Mouse (Mus musculus) heart, embryonic 14.5 days (tissue): ENCODE results near the gene Rab33b. TPM values are rescaled to one million over a fixed set of nuclear protein-coding genes. Genes with fewer than 3 reads are reported as not detected.

Source experiments
- ATAC-seq: fragments of 200-750 bp; cut with Nextera tagmentation; 2 replicates; pipeline ENCODE4 v1.8.0; 2017; ENCODE audit warnings: low read depth, moderate TSS enrichment; ENCODE audit not compliant: insufficient number of reproducible peaks, insufficient read depth, low FRiP score
- H3K27ac ChIP-seq, 2 experiments: fragments of 200-500 bp in 1 of 2; fragments of 300-500 bp in 1 of 2; sonication (generic) in 1 of 2; replicated peaks in 1 of 2; 2 replicates each; pipeline ENCODE4 v1.5.1; 2012 to 2014; ENCODE audit warnings: low read depth in 2 of 2, low read length in 2 of 2, control low read depth in 1 of 2, mild to moderate bottlenecking in 1 of 2, mixed read lengths in 1 of 2; ENCODE audit not compliant: control insufficient read depth in 1 of 2, insufficient read depth in 1 of 2
- H3K27me3 ChIP-seq: fragments of 300-500 bp; sonication (generic); 2 replicates; pipeline ENCODE4 v1.6.1; 2014; ENCODE audit warnings: mild to moderate bottlenecking, low read length, control low read depth; ENCODE audit not compliant: control insufficient read depth, insufficient read depth
- H3K36me3 ChIP-seq: fragments of 300-500 bp; sonication (generic); 2 replicates; pipeline ENCODE4 v1.6.1; 2014; ENCODE audit warnings: mild to moderate bottlenecking, control low read depth, low read length, mixed read lengths; ENCODE audit not compliant: control insufficient read depth, insufficient read depth
- H3K4me1 ChIP-seq, 2 experiments: fragments of 200-500 bp in 1 of 2; fragments of 300-500 bp in 1 of 2; sonication (generic) in 1 of 2; 2 replicates each; pipeline ENCODE4 v1.6.1; 2012 to 2014; ENCODE audit warnings: low read length in 2 of 2, control low read depth in 1 of 2, mixed read lengths in 1 of 2; ENCODE audit not compliant: control insufficient read depth in 2 of 2, insufficient read depth in 2 of 2
- H3K4me2 ChIP-seq: fragments of 300-500 bp; sonication (generic); 2 replicates; pipeline ENCODE4 v1.6.1; 2014; ENCODE audit warnings: mild to moderate bottlenecking, low read length
- H3K4me3 ChIP-seq, 2 experiments: fragments of 200-500 bp in 1 of 2; fragments of 300-500 bp in 1 of 2; sonication (generic) in 1 of 2; 2 replicates each; pipeline ENCODE4 v1.5.1; 2012 to 2014; ENCODE audit warnings: low read length in 2 of 2, mild to moderate bottlenecking in 2 of 2, control low read depth in 1 of 2, low read depth in 1 of 2, moderate library complexity in 1 of 2; ENCODE audit not compliant: control insufficient read depth in 1 of 2, insufficient read depth in 1 of 2
- H3K9ac ChIP-seq: fragments of 300-500 bp; sonication (generic); 2 replicates; pipeline ENCODE4 v1.6.1; 2014; ENCODE audit warnings: mild to moderate bottlenecking, low read length
- H3K9me3 ChIP-seq: fragments of 300-500 bp; sonication (generic); 2 replicates; pipeline ENCODE4 v1.6.1; 2016; ENCODE audit warnings: low read length, control low read depth; ENCODE audit not compliant: control insufficient read depth
- WGBS: fragments of 180-500 bp; shearing (Covaris S2); extraction: QIAGEN DNeasy Blood & Tissue Kit; methylation state at CpG from one replicate; pipeline ENCODE4 v1.1.7; 2014; 5-methylcytosine and 5-hydroxymethylcytosine counted together
- polyA plus RNA-seq: library from polyadenylated mRNA; unstranded; fragments of >200 nt; fragmentation: Nextera tagmentation; extraction: Ambion mirVana; gene quantifications from 2 replicates; pipeline ENCODE4 v1.2.1, GENCODE M21; 2014

Rab33b gene
- polyA plus RNA-seq, 1 experiment from 2014 or later: 14.1 TPM

- Histone ChIP-seq H3K4me1 (no peaks in the 10 kb centered on the region), H3K4me2 (no peak overlapping the region), H3K27me3 (no peaks in the 10 kb centered on the region), H3K9ac (no peak overlapping the region), H3K9me3 (no peaks in the 10 kb centered on the region), H3K27ac (no peak overlapping the region), H3K36me3 (peaks cover 10% of the 10 kb centered on the region), H3K4me3 (no peak overlapping the region)
- WGBS: 91% methylated on average over 5 of the region's 5 CpGs
- ATAC-seq: no peak
Observed at GRCm38 (mm10) chr3:51511983-51512382, 28.3 kb downstream of the Rab33b start.

GRCm38 (mm10) chr3:51517467-51517866 is 33.7 kb downstream of the Rab33b start:
- Histone ChIP-seq H3K9ac (no peak overlapping the region), H3K4me2 (no peak overlapping the region), H3K36me3 (peaks cover 54% of the 10 kb centered on the region), H3K9me3 (no peaks in the 10 kb centered on the region), H3K4me3 (no peak overlapping the region), H3K27ac (no peak overlapping the region), H3K4me1 (peaks cover 0 to 4% of the 10 kb centered on the region in 2 experiments; a peak in 1 of 4 replicates), H3K27me3 (no peaks in the 10 kb centered on the region)
- WGBS: 84% methylated on average over 4 of the region's 4 CpGs
- ATAC-seq: no peak

DNA sequence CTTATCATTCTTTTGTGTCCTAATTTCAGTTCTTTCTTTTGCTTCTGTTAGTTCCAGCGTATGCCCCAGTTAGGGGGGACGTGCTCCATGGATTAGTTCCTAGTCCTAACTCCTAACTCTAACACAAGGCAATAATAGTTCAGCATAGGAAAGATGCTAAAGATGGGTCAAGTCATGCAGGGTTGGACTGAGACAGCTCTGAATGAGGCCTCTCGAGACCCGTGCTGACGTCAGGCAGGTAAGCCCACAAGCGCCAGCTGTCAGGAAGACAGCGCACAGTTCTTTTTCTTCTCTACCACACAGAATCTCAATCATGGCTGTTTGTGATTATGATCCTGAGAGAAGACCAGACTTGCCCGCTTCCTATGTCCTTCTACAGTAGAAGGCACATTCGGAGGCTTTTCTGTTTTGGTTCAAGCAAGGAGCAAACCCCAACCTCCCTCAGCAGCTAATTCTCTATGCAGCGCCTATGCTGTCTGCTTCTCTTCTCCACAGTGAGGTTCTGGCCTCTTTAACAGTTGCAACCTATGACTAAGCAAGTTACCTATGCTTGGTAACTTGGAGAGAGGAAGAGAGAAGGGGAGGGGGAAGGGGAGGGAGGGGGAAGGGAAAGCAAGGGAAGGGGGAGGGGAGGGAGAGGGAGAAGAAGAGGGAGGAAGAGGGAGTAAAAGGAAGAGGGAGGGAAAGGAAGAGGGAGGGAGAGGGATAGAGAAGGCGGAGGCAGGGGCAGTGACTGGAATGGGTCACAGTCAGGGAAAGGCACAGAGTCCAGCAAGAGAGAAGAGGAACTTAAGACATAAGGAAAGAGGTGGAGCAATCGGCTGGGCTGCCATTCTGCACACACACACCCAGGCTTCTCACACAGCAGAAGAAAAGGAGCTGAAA is 34.4 kb downstream of the Rab33b start:
- 78% methylated on average over 12 of the region's 12 CpGs for WGBS
- no peaks in the 10 kb centered on the region for H3K27me3 ChIP-seq

DNA sequence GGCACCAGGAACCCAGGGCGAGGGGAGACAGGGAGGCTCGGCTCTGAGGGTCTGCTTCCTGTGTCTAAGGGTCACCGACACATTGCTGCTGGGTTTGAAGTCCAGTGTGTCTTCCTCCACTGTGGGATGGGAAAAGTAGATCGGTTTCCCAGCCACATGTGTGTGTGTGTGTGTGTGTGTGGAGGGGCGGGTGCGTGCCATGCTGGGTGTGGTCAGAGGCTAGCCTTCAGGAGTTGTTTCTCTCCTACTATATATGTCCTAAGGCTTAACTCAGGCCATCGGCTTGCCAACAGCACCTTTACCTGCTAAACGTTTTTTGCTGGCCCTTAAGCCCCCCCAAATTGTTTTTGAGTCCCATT is 35.0 kb downstream of the Rab33b start:
- 61% methylated on average over 8 of the region's 8 CpGs for WGBS
- Histone ChIP-seq H3K36me3 (peaks cover 66% of the 10 kb centered on the region), H3K4me3 (no peak overlapping the region), H3K4me1 (peaks cover 0 to 4% of the 10 kb centered on the region in 2 experiments; a peak in 1 of 4 replicates), H3K9me3 (no peaks in the 10 kb centered on the region), H3K9ac (no peak overlapping the region), H3K4me2 (no peak overlapping the region), H3K27me3 (no peaks in the 10 kb centered on the region), H3K27ac (no peak overlapping the region)
- no peak for ATAC-seq

More for the DNA sequence above, 34.4 kb downstream of the Rab33b start:
- H3K4me1 ChIP-seq: peaks cover 0 to 4% of the 10 kb centered on the region in 2 experiments; a peak in 1 of 4 replicates
- H3K36me3 ChIP-seq: peaks cover 60% of the 10 kb centered on the region
- no peak overlapping the region for H3K27ac ChIP-seq
- no peak for ATAC-seq
- no peak overlapping the region for H3K4me3 ChIP-seq
- no peaks in the 10 kb centered on the region for H3K9me3 ChIP-seq
- H3K9ac ChIP-seq: no peak overlapping the region
- no peak overlapping the region for H3K4me2 ChIP-seq

- H3K36me3 ChIP-seq: peaks cover 85% of the 10 kb centered on the region
- peaks cover 0 to 4% of the 10 kb centered on the region in 2 experiments; a peak in 1 of 4 replicates for H3K4me1 ChIP-seq
- WGBS: 94% methylated on average over 14 of the region's 14 CpGs
- H3K4me3 ChIP-seq: no peak overlapping the region
- no peaks in the 10 kb centered on the region for H3K9me3 ChIP-seq
- H3K9ac ChIP-seq: no peak overlapping the region
- no peak for ATAC-seq
- no peak overlapping the region for H3K27ac ChIP-seq
- no peaks in the 10 kb centered on the region for H3K27me3 ChIP-seq
- no peak overlapping the region for H3K4me2 ChIP-seq
Observed at GRCm38 (mm10) chr3:51521262-51521661, 37.5 kb downstream of the Rab33b start.

DNA sequence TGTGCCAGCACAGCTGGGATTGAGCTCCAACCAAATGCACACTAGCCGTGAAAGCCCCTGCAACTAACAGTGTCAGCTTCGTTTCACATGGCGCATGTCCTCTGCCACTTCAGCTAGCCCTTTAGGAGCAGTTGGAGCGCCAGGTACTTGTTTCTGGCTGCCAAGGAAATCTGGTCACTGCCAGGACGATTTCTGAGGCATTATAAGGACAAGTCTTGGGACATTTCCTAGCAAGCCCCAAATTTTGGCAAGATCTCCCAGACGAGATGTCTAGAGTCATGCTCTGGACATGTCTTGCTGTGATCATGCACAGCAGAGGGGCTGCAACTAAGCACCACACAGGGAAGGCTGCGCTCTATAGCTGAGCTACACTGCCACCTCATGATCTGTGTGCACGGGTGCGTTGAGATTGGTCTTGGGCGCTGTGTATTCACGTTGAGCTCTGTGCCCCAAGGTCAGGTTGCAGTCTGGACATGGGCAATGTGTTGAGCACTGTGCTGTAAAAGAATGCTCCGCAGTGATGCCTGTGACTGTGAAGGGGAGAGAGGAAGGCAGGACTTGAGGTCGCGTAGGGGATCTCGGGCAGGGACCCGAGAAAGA is 41.6 kb downstream of the Rab33b start:
- peaks cover 95% of the 10 kb centered on the region for H3K36me3 ChIP-seq
- no peak overlapping the region for H3K4me3 ChIP-seq
- no peak for ATAC-seq
- H3K4me1 ChIP-seq: no peaks in the 10 kb centered on the region
- H3K9ac ChIP-seq: no peak overlapping the region
- H3K4me2 ChIP-seq: no peak overlapping the region
- H3K27me3 ChIP-seq: no peaks in the 10 kb centered on the region
- WGBS: 89% methylated on average over 16 of the region's 16 CpGs
- H3K27ac ChIP-seq: no peak overlapping the region
- no peaks in the 10 kb centered on the region for H3K9me3 ChIP-seq

- H3K4me2 ChIP-seq: no peak overlapping the region
- H3K27ac ChIP-seq: no peak overlapping the region
- H3K9ac ChIP-seq: no peak overlapping the region
- H3K36me3 ChIP-seq: peaks cover 95% of the 10 kb centered on the region
- H3K27me3 ChIP-seq: no peaks in the 10 kb centered on the region
- H3K4me3 ChIP-seq: no peak overlapping the region
- H3K4me1 ChIP-seq: no peaks in the 10 kb centered on the region
- 90% methylated on average over 13 of the region's 13 CpGs for WGBS
- H3K9me3 ChIP-seq: no peaks in the 10 kb centered on the region
- ATAC-seq: no peak
Observed at GRCm38 (mm10) chr3:51526891-51527290, 43.2 kb downstream of the Rab33b start.
